In the genomic region with DNA sequence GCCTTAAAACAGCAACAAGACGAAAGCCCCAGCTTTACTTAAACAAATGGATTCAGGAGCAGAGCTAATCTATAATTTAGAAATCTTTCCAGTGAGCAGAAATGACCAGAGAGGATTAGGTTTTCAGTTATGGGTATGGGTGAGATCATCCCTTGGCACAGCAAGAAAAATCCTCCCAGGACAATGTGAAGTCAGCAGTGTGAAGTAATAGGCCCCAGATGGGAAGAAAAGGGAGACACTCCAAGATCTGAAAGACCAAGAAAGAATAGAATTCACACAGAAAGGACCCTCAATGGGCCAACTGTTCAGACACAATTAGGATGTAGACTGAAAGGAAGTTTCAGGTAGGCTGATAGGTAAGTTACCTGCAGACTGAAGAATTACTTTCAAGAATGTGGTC, we compare ENCODE assay signal across 26 mouse cellular contexts. TPM values are rescaled to one million over a fixed set of nuclear protein-coding genes. Genes with fewer than 3 reads are reported as not detected.
"Had no signal": no experiment of that assay in that cellular context is flagged by ENCODE, and none has a peak within 500 bp of the region (broad histone marks: within the 10 kb centered on the region; RNA-seq: fewer than 3 reads in every experiment).

No protein-coding gene starts in this region.

- DNase-seq: kidney, adult 8-10 months; kidney, postnatal 10 days; kidney, postnatal 36 days; layer of hippocampus, postnatal 36 days; liver, postnatal 0 days; lung, embryonic 14.5 days; retina, postnatal 1 day; right cerebral cortex, postnatal 25 days; thymus, adult 2 months; thymus, postnatal 14 days; thymus, postnatal 4 days had no signal

- H3K36me3 ChIP-seq: kidney, embryonic 15.5 days; limb, embryonic 12.5 days; limb, embryonic 15.5 days; midbrain, embryonic 12.5 days; neural tube, embryonic 13.5 days had no signal

- H3K9me3 ChIP-seq: kidney, embryonic 15.5 days; limb, embryonic 12.5 days; limb, embryonic 15.5 days; midbrain, embryonic 12.5 days; neural tube, embryonic 13.5 days had no signal

- H3K4me2 ChIP-seq: kidney, embryonic 15.5 days; limb, embryonic 12.5 days; limb, embryonic 15.5 days; liver, embryonic 11.5 days; lung, embryonic 14.5 days; midbrain, embryonic 12.5 days; neural tube, embryonic 13.5 days had no signal

- ATAC-seq: liver, postnatal 0 days; lung, postnatal 0 days; midbrain, embryonic 16.5 days had no signal

- H3K4me3 ChIP-seq: kidney, embryonic 15.5 days; left cerebral cortex, adult 2 months; limb, embryonic 12.5 days; limb, embryonic 15.5 days; midbrain, embryonic 12.5 days; myocyte; neural tube, embryonic 13.5 days had no signal

- H3K27me3 ChIP-seq: kidney, embryonic 15.5 days; limb, embryonic 12.5 days; limb, embryonic 15.5 days; midbrain, embryonic 12.5 days; neural tube, embryonic 13.5 days had no signal

- H3K27ac ChIP-seq: kidney, embryonic 15.5 days; left cerebral cortex, adult 2 months; limb, embryonic 12.5 days; limb, embryonic 15.5 days; liver, embryonic 14.5 days; macrophage; midbrain, embryonic 12.5 days; neural tube, embryonic 13.5 days; stomach, postnatal 0 days had no signal

- H3K9ac ChIP-seq: kidney, embryonic 15.5 days; limb, embryonic 12.5 days; limb, embryonic 15.5 days; liver, embryonic 14.5 days; liver, postnatal 0 days; lung, embryonic 14.5 days; midbrain, embryonic 12.5 days; neural tube, embryonic 13.5 days had no signal

- H3K4me1 ChIP-seq: kidney, embryonic 15.5 days; limb, embryonic 12.5 days; limb, embryonic 15.5 days; neural tube, embryonic 13.5 days had no signal

RNA-seq across cellular contexts. Expression of gene Rassf9, which starts 50.5 kb away (rescaled TPM):
- total RNA-seq: megakaryocyte, adult 5-6 weeks; monocyte, adult 5-6 weeks had no signal
- polyA plus RNA-seq: macrophage, myocyte had no signal
